Mouse (Mus musculus) testis, adult 2 months (tissue): Measurements from ENCODE around the gene Umodl1. TPM values are rescaled to one million over a fixed set of nuclear protein-coding genes. Genes with fewer than 3 reads are reported as not detected.

Experiments
- H3K27ac ChIP-seq: fragments of 200-500 bp; 2 replicates; pipeline ENCODE4 v1.5.1; 2012; ENCODE audit warnings: low read depth, low read length; ENCODE audit not compliant: control insufficient read depth, insufficient read depth
- H3K27me3 ChIP-seq: fragments of 200-500 bp; 2 replicates; pipeline ENCODE4 v1.6.1; 2012; ENCODE audit warnings: mild to moderate bottlenecking, low read length, moderate library complexity; ENCODE audit not compliant: control insufficient read depth, insufficient read depth
- H3K36me3 ChIP-seq: fragments of 200-500 bp; 2 replicates; pipeline ENCODE4 v1.6.1; 2012; ENCODE audit warnings: mild to moderate bottlenecking, low read length; ENCODE audit not compliant: control insufficient read depth, insufficient read depth
- H3K4me1 ChIP-seq: fragments of 200-500 bp; 2 replicates; pipeline ENCODE4 v1.6.1; 2012; ENCODE audit warnings: low read length; ENCODE audit not compliant: control insufficient read depth, insufficient read depth
- H3K4me3 ChIP-seq: fragments of 200-500 bp; 2 replicates; pipeline ENCODE4 v1.5.1; 2012; ENCODE audit warnings: low read depth, mild to moderate bottlenecking, low read length, moderate library complexity, mixed read lengths; ENCODE audit not compliant: control insufficient read depth
- CTCF ChIP-seq: fragments of 200-500 bp; IDR thresholded peaks from 2 replicates; pipeline ENCODE4 v1.5.1; 2012; ENCODE audit warnings: low read depth, mild to moderate bottlenecking, inconsistent platforms, low read length, moderate library complexity; ENCODE audit not compliant: control insufficient read depth, insufficient read depth, insufficient replicate concordance
- POLR2A ChIP-seq: fragments of 200-500 bp; IDR thresholded peaks from 2 replicates; pipeline ENCODE4 v1.6.1; 2012; ENCODE audit warnings: low read depth, mild to moderate bottlenecking, inconsistent platforms, low read length, moderate library complexity; ENCODE audit not compliant: control insufficient read depth
- polyA plus RNA-seq: library from polyadenylated mRNA; depleted of rRNA; stranded (reverse); fragments of >200 nt; gene quantifications from 2 replicates; pipeline ENCODE4 v1.2.3, GENCODE M21; 2012

The Umodl1 gene
- polyA plus RNA-seq, 1 experiment = 10.7 TPM

DNA sequence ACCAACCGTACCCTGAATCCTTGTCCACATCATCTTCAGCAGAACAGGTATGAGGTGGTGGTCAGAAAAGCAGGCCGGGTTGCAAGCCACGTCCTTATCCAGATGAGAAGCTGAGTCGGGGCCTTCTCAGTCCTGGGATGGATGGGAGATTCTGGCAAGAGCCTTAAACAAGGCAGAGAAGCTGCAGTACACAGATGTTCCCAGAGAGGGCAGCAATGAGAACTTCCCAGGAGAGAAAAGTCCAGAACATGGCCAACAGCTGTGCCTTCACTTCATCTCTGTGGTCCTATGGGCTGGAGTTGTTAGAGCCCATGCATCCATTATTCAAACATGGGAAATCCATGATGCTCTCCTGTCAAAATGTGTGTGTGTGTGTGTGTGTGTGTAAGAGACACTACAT lies 63.8 kb downstream of the Umodl1 start:
- no peaks in the 10 kb centered on the region for H3K36me3 ChIP-seq
- TF ChIP-seq POLR2A (no peak), CTCF (peak; percentile 32; the same call in 1 of the 2 replicates)
- H3K27ac ChIP-seq = no peak overlapping the region
- H3K4me3 ChIP-seq = no peak overlapping the region
- H3K27me3 ChIP-seq = no peaks in the 10 kb centered on the region
- H3K4me1 ChIP-seq = no peaks in the 10 kb centered on the region

DNA sequence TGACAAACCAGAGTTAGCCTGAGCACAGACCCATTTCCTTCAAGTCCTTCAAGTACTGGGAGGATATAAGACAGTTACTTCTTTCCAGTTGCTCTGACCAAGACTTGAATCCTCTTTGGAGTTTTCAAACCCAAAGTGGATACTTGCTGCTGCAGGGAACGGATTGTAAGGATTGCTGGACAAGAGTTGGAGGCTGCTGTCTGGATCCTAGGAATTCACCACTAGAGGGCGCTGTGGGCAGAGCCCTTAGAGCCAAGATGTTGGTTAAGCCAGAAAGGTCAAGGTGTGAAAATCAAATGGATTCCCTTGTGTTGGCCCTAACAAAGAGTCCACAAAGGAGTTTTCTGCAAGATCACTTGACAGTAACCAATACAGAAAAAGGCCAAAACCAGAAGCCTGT lies 65.1 kb downstream of the Umodl1 start:
- no peaks in the 10 kb centered on the region for H3K4me1 ChIP-seq
- H3K27ac ChIP-seq = no peak overlapping the region
- no peaks in the 10 kb centered on the region for H3K27me3 ChIP-seq
- no peaks in the 10 kb centered on the region for H3K36me3 ChIP-seq
- peak; percentile 74; the same call in 1 of the 2 replicates for TF ChIP-seq CTCF
- no peak for TF ChIP-seq POLR2A
- no peak overlapping the region for H3K4me3 ChIP-seq

- no peak for TF ChIP-seq POLR2A
- no peak for TF ChIP-seq CTCF
- Histone ChIP-seq H3K4me1 (no peaks in the 10 kb centered on the region), H3K27ac (no peak overlapping the region), H3K27me3 (no peaks in the 10 kb centered on the region), H3K4me3 (no peak overlapping the region), H3K36me3 (no peaks in the 10 kb centered on the region)
Measured at GRCm38 (mm10) chr17:31020078-31020477, 65.6 kb downstream of the Umodl1 start.

DNA sequence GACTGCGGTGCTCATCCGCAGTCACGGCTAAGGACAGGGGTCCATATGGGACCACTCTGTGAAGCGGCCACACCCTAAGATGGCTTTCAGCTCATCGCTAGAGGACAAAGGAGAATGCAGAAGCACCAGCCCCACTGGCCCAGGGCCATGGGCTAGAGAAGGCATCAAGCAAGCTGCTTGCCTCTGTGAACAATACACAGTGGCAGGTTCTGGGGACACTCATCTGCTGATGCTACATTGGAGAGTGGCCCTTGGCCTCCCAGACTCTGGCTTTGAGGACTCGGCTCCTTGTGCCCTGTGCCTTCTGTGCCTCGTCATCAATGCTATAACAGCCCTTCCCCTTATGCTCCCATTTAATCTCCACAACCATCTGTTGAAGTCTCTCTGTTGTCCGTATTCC lies 66.8 kb downstream of the Umodl1 start:
- TF ChIP-seq POLR2A = no peak
- no peak for TF ChIP-seq CTCF
- Histone ChIP-seq H3K36me3 (no peaks in the 10 kb centered on the region), H3K4me3 (no peak overlapping the region), H3K4me1 (no peaks in the 10 kb centered on the region), H3K27me3 (no peaks in the 10 kb centered on the region), H3K27ac (no peak overlapping the region)

DNA sequence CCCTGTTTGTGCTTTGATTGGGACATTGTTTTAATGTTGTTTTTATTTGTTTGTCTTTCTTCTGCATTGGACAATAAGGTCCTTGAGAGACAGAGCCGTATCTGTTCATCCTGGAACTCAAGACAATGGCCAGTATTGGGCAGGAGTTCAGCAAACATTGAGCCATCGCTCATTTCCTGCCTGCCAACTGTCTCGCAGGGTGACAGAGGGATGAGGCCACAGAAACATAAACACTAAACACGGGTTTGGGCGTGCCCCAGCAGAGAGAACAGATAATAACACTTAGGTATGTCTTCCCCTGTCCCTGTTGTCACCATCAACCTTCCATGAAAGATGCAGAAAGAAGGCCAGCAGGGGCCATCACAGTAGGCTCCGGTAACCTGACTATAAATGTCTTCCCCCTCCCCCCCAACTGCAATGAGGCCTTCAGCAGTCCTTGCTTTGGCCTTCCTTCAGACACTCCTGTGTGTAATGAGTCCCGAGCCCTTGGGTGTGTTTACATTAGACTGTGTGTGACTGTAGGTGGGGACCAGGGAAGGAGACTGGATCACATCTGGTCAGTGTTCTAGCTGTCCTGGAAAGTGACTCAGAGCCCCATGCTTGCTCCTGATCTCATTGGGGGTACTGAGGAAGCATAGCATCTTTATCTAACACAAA lies 69.8 kb downstream of the Umodl1 start:
- TF ChIP-seq POLR2A (no peak), CTCF (no peak)
- Histone ChIP-seq H3K4me1 (no peaks in the 10 kb centered on the region), H3K4me3 (no peak overlapping the region), H3K27me3 (no peaks in the 10 kb centered on the region), H3K36me3 (no peaks in the 10 kb centered on the region), H3K27ac (no peak overlapping the region)

DNA sequence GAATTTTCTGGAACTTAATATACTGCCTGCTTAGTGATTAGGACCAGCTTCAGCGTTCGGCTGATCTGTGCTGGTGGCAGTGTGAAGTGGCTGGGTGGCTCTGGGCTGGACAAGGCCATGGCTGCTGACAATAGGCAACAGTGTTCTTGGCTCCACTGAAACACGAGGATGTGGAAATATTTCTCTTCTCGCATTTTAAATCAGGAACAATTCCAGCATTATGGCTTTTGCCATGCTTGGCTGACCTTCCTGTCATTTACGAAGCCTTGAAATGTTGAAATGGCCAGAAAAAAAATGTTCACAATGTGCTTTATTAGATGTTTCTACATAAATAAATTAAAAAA lies 70.3 kb downstream of the Umodl1 start:
- Histone ChIP-seq H3K27me3 (no peaks in the 10 kb centered on the region), H3K4me1 (no peaks in the 10 kb centered on the region), H3K27ac (no peak overlapping the region), H3K36me3 (no peaks in the 10 kb centered on the region), H3K4me3 (no peak overlapping the region)
- TF ChIP-seq POLR2A = no peak

DNA sequence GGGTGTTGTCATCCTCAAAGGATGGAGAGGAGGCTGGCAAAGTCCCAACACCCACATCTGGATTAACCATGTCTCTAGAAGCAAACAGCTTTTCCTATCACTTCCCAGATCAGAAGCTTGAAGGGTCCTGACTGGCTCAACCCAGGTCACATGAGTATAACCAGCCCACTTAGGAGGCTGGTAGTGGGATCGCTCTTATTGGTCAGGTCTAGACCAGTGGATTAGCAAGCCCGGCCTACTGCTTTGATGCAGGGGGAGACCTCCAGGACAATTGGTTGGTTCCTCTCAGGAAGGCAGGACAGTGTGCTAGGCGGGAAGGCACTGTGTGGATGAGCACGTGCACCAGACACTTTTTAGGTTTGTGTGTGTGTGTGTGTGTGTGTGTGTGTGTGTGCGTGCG lies 72.5 kb downstream of the Umodl1 start:
- no peak overlapping the region for H3K27ac ChIP-seq
- H3K4me1 ChIP-seq = no peaks in the 10 kb centered on the region
- H3K27me3 ChIP-seq = no peaks in the 10 kb centered on the region
- H3K4me3 ChIP-seq = no peak overlapping the region
- TF ChIP-seq POLR2A = no peak
- TF ChIP-seq CTCF = no peak
- no peaks in the 10 kb centered on the region for H3K36me3 ChIP-seq

- H3K36me3 ChIP-seq = no peaks in the 10 kb centered on the region
- H3K27me3 ChIP-seq = no peaks in the 10 kb centered on the region
- TF ChIP-seq CTCF = no peak
- TF ChIP-seq POLR2A = no peak
- no peak overlapping the region for H3K27ac ChIP-seq
- no peak overlapping the region for H3K4me3 ChIP-seq
- no peaks in the 10 kb centered on the region for H3K4me1 ChIP-seq
Measured at GRCm38 (mm10) chr17:31027723-31028122, 73.3 kb downstream of the Umodl1 start.
